Mouse (Mus musculus): ENCODE results near the gene Rundc3b.

DNA sequence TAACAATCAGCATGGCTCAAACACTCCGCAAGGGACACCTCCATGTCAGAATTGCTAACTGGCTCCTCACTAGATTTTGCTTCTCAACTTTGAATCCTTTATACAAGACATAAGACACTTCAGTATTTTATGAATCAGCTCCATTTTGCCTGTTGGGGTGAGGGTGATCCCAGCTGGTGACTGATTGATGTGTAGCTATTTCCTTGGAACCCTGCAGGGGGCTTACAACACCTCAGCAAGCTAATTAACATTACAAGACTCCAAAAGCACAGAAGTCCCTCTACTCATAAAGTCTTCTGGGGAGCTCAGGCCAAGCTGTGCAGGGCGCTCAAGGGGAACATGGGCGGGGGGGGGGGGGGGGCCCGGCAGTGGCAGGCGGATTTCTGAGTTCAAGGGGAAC is 78.2 kb downstream of the Rundc3b start:
- TF ChIP-seq CTCF (IDR thresholded peaks at IDR 0.05; ENCODE audit: low read depth, low read length) (no peak), POLR2A (IDR thresholded peaks at IDR 0.05; ENCODE audit: extremely low read depth, insufficient read depth, low read length) (no peak)

Measured in liver, adult 2 months (tissue).